Mouse (Mus musculus) CH12.LX (cell line): ENCODE measurements around the gene Adamtsl5.

Source experiments
- CTCF ChIP-seq, 2 experiments: IDR thresholded peaks in 1 of 2; conservative IDR thresholded peaks in 1 of 2; 2 replicates each; pipeline ENCODE4 v1.5.1; 2011 to 2012; ENCODE audit warnings: low read depth in 2 of 2, low read length in 2 of 2, improper control_type of control experiment in 1 of 2, inconsistent platforms in 1 of 2, mild to moderate bottlenecking in 1 of 2, moderate library complexity in 1 of 2
- EP300 ChIP-seq: IDR thresholded peaks from 2 replicates; pipeline ENCODE4 v1.6.1; 2011; ENCODE audit warnings: low read length, improper control_type of control experiment
- ETS1 ChIP-seq: conservative IDR thresholded peaks from 2 replicates; pipeline ENCODE4 v1.6.1; 2012; ENCODE audit warnings: low read depth, mild to moderate bottlenecking, inconsistent platforms, low read length, improper control_type of control experiment, moderate library complexity
- KAT2A ChIP-seq: IDR thresholded peaks from 2 replicates; pipeline ENCODE4 v1.6.1; 2012; ENCODE audit warnings: low read length, improper control_type of control experiment, inconsistent platforms; ENCODE audit not compliant: insufficient replicate concordance
- MAFK ChIP-seq: IDR thresholded peaks from 2 replicates; pipeline ENCODE4 v1.6.1; 2011; ENCODE audit warnings: low read length, improper control_type of control experiment; ENCODE audit not compliant: insufficient replicate concordance
- NELFE ChIP-seq: IDR thresholded peaks from 2 replicates; pipeline ENCODE4 v1.6.1; 2011; ENCODE audit warnings: low read depth, low read length, improper control_type of control experiment
- USF1 ChIP-seq: IDR thresholded peaks from 2 replicates; pipeline ENCODE4 v1.6.1; 2014; ENCODE audit warnings: low read depth, mild to moderate bottlenecking, inconsistent platforms, low read length, improper control_type of control experiment

DNA sequence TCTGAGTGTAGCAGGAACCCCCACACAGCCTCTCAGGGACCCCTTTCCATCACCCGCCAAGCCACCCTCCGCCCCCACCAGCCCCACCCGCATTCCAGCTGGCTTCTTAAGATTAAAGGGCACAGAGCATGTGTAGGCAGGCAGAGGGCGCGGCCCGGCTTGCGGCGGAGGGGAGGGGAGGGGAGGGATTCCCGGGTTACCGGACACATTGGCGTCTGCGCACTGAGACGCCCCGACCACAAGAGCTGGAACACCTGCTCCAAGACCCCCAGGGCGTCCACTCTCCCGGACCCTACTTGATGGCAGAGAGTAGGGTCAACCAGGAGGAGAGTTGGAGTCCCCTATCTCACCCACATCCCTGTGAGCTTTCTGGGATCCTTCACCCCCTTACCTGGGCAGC lies 3.1 kb downstream of the Adamtsl5 start:
- no peak for TF ChIP-seq ETS1
- no peak for TF ChIP-seq CTCF (conservative IDR thresholded peaks at IDR 0.05 in 1 of 2, IDR thresholded peaks at IDR 0.05 in 1 of 2; ENCODE audit: low read depth in 2 of 2, low read length in 2 of 2)
- no peak for TF ChIP-seq EP300
- TF ChIP-seq MAFK: no peak
- no peak for TF ChIP-seq NELFE
- no peak for TF ChIP-seq USF1
- TF ChIP-seq KAT2A: no peak
